Mouse (Mus musculus): ENCODE data around the gene Rpl27a. TPM values are rescaled to one million over a fixed set of nuclear protein-coding genes. Genes with fewer than 3 reads are reported as not detected.

Gene Rpl27a
- 735 and 823 TPM in 2 replicates for polyA plus RNA-seq (2012; rRNA removed)

GRCm38 (mm10) chr7:109518838-109519696, at the start of gene Rpl27a:
Gene Rpl27a, plus strand, starts transcription at chr7:109519147.
- peak; percentile 95 for DNase-seq (ENCODE audit: low spot score)

- no peak for DNase-seq (ENCODE audit: low spot score)
Observed at GRCm38 (mm10) chr7:109470700-109471099, 48.2 kb upstream of the Rpl27a start.

GRCm38 (mm10) chr7:109477926-109478325, 41.0 kb upstream of the Rpl27a start:
- no peak for DNase-seq (ENCODE audit: low spot score)

GRCm38 (mm10) chr7:109480765-109481197, 38.2 kb upstream of the Rpl27a start:
- DNase-seq (ENCODE audit: low spot score) = no peak

- no peak for DNase-seq (ENCODE audit: low spot score)
Observed at GRCm38 (mm10) chr7:109484221-109484620, 34.7 kb upstream of the Rpl27a start.

GRCm38 (mm10) chr7:109492616-109493318, 26.2 kb upstream of the Rpl27a start:
- DNase-seq (ENCODE audit: low spot score) = no peak

- no peak for DNase-seq (ENCODE audit: low spot score)
Observed at GRCm38 (mm10) chr7:109493319-109494316, 25.3 kb upstream of the Rpl27a start.

GRCm38 (mm10) chr7:109497507-109497906, 21.4 kb upstream of the Rpl27a start:
- DNase-seq (ENCODE audit: low spot score) = no peak

GRCm38 (mm10) chr7:109507119-109507518, 11.8 kb upstream of the Rpl27a start:
- DNase-seq (ENCODE audit: low spot score) = no peak

GRCm38 (mm10) chr7:109507572-109507971, 11.4 kb upstream of the Rpl27a start:
- DNase-seq (ENCODE audit: low spot score) = no peak

- no peak for DNase-seq (ENCODE audit: low spot score)
Observed at GRCm38 (mm10) chr7:109508034-109508433, 10.9 kb upstream of the Rpl27a start, which contains the start of gene Trim66. Gene Trim66, minus strand, starts transcription at chr7:109508134.

GRCm38 (mm10) chr7:109510799-109511198, 8.1 kb upstream of the Rpl27a start:
- no peak for DNase-seq (ENCODE audit: low spot score)

- DNase-seq (ENCODE audit: low spot score) = no peak
Observed at GRCm38 (mm10) chr7:109511838-109512237, 7.1 kb upstream of the Rpl27a start.

GRCm38 (mm10) chr7:109516500-109516899, 2.4 kb upstream of the Rpl27a start:
- no peak for DNase-seq (ENCODE audit: low spot score)

GRCm38 (mm10) chr7:109518036-109518681, 788 bp upstream of the Rpl27a start:
- DNase-seq (ENCODE audit: low spot score) = no peak

- DNase-seq (ENCODE audit: low spot score) = no peak
Observed at GRCm38 (mm10) chr7:109519936-109520335, 989 bp downstream of the Rpl27a start.

- DNase-seq (ENCODE audit: low spot score) = no peak
Observed at GRCm38 (mm10) chr7:109522084-109522483, 3.1 kb downstream of the Rpl27a start.

GRCm38 (mm10) chr7:109523304-109523703, 4.4 kb downstream of the Rpl27a start:
- no peak for DNase-seq (ENCODE audit: low spot score)

- no peak for DNase-seq (ENCODE audit: low spot score)
Observed at GRCm38 (mm10) chr7:109523741-109524441, 4.9 kb downstream of the Rpl27a start.

- no peak for DNase-seq (ENCODE audit: low spot score)
Observed at GRCm38 (mm10) chr7:109524442-109524744, 5.4 kb downstream of the Rpl27a start.

GRCm38 (mm10) chr7:109524763-109525162, 5.8 kb downstream of the Rpl27a start:
- DNase-seq (ENCODE audit: low spot score) = no peak
